Mouse (Mus musculus) left cerebral cortex, postnatal 4 days (tissue): ENCODE results near the gene Tbc1d21. TPM values are rescaled to one million over a fixed set of nuclear protein-coding genes. Genes with fewer than 3 reads are reported as not detected.

Source experiments
- total RNA-seq, 2 experiments: library from RNA; stranded (reverse); gene quantifications; 2 replicates each; pipeline ENCODE4 v1.2.3; 2021

Gene Tbc1d21
- total RNA-seq, 2 experiments from 2014 or later: not detected

Other genes with a start within 250 kb of the Tbc1d21 start
- 10 to 100 TPM; 18.6 to 19.3 TPM for gene Islr, start 166.1 kb downstream of the Tbc1d21 start, total RNA-seq
- 100 to 1,000 TPM; 328 to 363 TPM for gene Islr2, start 166.1 kb downstream of the Tbc1d21 start, total RNA-seq
- 10 to 100 TPM; 11.3 to 14.7 TPM for gene Pml, start 120.7 kb downstream of the Tbc1d21 start, total RNA-seq
- gene Stoml1, start 117.3 kb downstream of the Tbc1d21 start, total RNA-seq: 10 to 100 TPM; 84.5 to 93.2 TPM
- 1 to 10 TPM; 4.8 to 5.5 TPM for gene Loxl1, start 57.3 kb downstream of the Tbc1d21 start, total RNA-seq
- gene Insyn1, start 118.1 kb upstream of the Tbc1d21 start, total RNA-seq: 10 to 100 TPM; 81.2 to 83.5 TPM
- 10 to 100 TPM; 30.4 to 36.3 TPM for gene Cd276, start 185.0 kb upstream of the Tbc1d21 start, total RNA-seq
- 100 to 1,000 TPM; 403 to 462 TPM for gene Nptn, start 211.8 kb upstream of the Tbc1d21 start, total RNA-seq